Mouse (Mus musculus) embryo, embryonic 10.5 days (tissue): ENCODE measurements at regions not wholly inside any gene's neighbourhood (a gene's known extent, or its start where the extent isn't known, plus 50 kb on each side); places are given as distances from the start of the nearest gene placed in this dataset.

Experiments
- DNase-seq: peaks from one replicate; pipeline ENCODE4 v3.0.0-alpha.2; 2015; ENCODE audit warnings: low spot score

DNA sequence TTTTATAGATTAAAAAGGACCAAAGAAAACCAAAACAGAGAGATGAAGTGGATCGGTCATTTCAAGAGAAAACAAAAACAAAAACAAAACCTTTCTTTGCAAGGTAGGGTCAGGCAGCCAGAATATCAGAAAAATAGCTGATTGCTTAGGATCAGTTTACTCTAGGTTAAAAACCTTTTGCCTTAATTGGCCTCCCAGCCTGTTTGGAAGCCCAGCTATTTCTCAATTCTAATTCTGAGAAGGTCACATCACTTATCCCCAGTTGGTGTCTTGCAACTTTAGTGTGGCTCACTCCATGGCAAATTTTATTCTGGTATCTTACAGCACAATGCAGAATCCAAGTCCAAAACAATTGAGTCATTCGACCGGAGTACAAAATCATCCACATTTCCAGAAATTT is 70.0 kb downstream of the 1190002N15Rik start:
- DNase-seq: no peak

DNA sequence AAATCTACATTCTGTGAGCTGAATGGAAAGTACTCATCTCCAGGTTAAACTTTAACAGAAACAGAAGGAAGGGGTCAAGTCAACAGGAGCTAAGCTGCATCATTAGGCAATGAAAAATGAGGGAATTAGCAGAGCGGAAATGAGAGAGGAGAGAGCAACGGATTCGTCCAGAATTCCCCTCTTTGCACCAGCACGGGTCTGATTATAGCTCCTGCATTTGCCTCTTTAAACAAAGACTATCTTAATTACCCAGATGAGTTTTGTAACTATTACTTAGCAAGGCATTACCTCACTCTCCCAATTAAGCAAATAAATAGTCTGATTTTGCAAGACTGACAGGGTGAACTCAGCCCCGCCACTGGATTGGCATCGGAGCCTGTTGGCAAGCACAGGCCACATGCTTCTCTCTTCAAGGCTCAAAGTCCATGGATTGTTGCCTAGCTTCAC is 81.8 kb downstream of the 1190002N15Rik start:
- no peak for DNase-seq

DNA sequence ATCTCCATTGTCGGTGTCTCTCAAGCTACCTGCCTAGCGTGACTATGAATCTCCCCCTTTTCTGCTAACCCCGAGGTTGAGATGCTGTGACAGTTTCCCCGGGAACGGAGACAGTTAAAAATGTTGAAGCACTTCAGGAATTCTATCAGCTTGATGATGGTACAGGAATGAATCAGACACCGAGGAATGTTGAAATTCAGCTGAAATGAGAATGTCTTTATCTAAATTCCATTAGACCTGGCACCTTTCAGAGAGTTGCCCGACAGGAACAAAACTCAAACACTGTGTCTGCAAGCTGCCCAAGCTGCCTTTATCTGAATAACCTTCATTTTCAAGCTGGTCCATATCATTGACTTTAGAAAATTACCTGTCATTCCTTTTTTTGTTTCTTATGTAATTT is 82.4 kb downstream of the 1190002N15Rik start:
- no peak for DNase-seq

DNA sequence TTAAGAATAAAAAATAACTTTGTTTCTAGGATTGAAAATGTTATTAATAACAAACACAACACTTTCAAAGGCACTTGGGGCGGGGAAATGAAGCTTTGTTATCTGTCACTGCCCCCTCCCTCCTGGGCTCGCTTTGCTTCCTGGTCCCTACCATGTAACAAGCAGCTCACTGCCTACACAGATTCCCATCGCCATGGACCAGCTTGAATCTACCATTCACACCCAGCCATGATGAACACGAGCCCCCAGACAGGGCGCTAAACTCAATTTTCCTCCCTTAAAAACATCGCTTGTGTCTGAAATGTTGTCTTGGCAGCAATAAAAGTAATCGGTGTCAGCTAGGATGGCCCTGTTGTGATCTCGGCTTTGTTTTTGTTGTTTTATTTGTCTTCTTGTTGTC is 88.0 kb downstream of the 1190002N15Rik start:
- DNase-seq: no peak

DNA sequence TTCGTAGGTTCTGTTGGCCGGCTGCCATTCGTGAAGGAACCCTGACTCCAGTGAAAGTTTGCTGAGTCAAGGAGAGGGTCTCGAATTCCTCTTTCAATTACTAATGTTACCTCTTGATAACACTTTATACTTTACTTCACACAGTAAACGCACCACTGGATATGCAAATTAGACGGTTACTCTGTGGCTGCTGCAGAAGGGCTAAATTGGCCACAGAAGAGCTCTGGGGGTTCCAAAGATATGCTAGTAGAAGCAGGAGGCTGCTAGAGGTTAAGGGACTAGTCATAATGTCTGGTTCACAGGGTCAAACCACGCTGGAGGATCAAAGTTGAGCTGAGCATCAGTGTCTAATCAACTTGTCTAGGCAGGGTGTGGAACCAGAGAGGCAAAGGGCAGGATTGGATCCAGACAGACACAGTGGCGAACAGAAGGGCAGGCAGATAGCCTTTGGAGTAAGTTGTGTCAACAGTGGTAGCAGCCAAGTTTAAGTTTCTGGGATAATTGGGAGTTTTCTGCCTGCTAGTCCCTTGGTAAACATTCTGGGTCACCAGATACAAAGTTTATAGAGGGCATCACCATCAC is 91.6 kb downstream of the 1190002N15Rik start:
- DNase-seq: no peak

DNA sequence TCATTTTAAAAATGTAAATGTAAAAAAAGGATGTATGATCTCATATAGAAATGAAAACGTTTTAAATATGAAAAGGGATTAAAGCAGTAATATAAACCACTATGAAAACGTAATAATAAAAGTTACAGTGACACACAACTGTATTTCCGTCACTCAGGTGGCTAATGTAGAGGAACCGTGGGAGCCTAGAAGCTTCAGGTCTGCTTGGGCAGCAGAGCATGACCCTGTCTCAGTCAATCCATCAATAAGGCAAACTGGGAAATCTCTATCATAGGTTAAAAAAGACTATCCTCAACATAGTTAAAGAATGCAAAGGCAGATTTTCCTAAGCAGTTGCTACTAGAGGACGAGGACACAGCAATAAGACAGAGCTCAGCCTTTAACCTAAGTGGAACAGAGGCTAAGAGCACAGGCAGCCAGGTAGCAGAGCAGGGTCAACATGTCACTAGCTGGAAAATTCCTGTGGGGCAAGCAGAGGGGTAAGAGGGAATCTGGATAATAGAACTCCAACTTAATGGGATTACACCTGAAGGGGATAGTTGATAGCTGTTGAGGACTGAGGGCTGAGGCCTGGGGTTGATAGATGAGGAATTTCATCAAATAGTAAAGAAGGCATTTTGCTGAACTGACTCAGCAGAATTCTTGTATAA is 93.6 kb downstream of the 1190002N15Rik start:
- DNase-seq: no peak

DNA sequence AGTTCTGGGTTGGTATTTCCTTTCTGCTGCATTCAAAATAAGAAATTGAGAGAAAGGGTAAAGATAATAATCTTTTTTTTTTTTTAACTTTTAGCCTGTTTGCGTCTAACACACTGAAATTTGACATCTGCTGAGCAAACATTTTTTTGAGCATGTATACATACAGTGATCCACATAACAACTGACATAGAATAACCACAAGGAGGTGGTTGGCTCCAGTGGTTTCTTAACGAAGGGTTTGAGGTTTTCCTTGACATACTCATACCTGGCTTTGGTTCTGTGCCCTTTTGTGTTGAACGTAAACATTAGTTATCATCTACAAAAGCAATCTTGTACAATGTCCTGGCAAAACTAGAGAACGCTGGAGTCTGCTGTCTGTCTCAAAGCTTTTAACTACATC is 96.5 kb downstream of the 1190002N15Rik start:
- DNase-seq: no peak

DNA sequence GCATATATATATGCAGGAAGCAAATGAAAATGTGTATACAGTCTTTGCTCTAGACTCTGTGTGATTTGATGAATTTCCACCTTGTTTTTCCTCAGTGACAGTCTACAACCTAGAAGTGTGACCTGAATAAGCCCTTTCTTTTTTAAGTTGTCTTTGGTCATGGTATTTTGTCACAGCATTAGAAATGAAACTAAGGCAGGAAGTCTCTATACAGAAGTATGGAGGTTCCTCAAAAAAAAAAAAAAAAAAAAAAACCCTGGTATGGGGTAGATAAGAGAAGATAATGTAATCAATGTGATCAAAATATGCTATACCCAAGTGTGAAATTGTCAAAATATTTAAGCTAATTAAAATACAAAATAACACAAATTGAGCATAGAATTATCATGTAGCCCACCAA is 104.4 kb downstream of the 1190002N15Rik start:
- DNase-seq: no peak

DNA sequence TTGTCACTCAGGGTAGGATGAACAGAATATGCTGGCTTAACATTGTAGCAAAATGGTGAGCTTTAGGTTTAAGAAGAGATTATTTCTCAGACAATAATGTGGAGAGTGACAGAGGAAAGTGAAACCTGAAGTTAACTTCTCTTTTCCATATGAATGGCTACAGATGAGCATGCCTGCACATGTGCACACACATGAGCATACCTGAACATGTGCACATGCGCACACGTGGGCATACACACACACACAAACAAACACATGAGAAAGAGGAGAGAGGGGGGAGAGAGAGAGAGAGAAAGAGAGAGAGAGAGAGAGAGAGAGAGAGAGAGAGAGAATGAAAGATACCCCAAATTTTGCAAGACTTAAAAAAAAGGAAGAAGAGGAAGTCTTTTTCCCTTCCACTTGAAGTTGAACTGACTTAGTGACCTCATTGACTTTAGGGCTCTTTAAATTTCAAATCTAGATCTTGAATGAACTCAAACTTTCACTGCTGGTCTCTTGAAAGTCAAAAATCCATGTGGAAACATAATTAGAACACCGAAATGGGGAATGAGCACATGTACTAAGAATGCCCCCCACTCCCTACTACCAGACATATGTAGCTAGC is 105.6 kb downstream of the 1190002N15Rik start:
- DNase-seq: no peak

DNA sequence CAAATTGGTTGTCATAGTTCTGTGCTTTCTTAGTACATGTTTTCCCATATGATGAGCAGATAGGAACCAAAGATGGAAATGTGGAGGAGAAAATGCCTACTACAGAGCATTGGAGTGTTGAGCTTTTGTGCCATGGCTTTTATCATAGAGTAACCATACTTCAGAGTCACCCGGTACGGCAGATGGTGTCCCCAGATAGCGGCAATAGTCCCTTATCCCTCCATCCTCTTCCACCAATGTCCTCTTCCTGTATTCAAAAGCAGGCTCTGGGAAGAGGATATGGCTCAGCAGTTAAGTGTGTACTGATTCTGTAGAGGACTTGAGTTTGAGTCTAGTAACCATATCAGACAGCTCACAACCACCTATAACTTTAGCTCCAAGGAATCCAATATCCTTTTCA is 106.3 kb downstream of the 1190002N15Rik start:
- DNase-seq: no peak

DNA sequence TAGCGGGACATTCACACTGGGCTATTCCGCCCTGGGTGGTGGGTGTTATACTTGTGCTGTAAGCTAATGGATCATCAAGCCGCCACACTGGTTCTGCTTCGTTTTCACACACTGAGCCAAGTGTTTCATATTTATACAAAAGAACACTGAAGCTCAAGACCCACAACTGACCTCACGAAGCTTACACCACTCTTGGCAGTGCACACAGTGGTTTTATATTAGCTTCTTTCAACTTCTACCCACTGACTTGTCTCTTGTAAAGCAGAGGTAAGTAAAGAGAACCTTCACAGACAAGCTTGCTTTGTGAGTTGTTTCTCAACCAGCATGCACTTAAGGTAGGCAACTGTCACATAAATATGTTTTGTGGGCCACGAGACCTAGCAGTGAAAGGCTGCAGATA is 106.9 kb downstream of the 1190002N15Rik start:
- no peak for DNase-seq

DNA sequence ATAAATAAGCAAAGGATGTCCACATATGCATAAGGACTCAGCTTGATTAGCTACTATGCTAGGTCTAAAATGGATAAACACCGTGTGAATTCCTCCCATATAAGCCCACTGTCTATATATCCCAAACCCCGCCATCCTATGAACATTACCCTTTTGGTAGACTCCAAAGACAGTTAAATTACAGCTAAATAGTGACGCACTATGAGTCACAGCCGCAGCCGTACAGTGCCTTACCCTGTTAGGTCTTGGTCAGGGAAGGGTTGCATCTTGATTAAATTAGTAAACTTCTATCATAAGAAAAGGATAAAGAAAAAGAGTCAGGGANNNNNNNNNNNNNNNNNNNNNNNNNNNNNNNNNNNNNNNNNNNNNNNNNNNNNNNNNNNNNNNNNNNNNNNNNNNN is 111.1 kb downstream of the 1190002N15Rik start:
- no peak for DNase-seq

DNA sequence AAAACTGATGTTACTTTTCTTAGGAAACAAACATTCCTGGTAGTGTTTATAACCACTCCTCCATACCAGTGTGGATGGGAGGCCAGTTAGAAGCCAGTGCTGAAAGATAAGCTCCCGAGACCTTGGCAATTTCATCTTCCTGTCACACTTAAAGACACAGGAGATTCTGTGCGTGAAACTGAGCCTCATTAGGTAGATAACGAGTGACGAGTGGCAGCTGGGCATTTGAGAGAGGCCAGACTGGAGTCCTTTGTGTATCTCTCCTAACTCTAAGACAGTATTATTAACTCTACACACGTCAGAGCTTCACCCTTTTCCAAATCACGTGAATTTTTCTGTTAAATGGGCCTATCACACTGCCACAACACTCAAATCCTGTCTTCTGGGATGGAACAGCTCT is 112.1 kb downstream of the 1190002N15Rik start:
- peak; percentile 37 for DNase-seq

DNA sequence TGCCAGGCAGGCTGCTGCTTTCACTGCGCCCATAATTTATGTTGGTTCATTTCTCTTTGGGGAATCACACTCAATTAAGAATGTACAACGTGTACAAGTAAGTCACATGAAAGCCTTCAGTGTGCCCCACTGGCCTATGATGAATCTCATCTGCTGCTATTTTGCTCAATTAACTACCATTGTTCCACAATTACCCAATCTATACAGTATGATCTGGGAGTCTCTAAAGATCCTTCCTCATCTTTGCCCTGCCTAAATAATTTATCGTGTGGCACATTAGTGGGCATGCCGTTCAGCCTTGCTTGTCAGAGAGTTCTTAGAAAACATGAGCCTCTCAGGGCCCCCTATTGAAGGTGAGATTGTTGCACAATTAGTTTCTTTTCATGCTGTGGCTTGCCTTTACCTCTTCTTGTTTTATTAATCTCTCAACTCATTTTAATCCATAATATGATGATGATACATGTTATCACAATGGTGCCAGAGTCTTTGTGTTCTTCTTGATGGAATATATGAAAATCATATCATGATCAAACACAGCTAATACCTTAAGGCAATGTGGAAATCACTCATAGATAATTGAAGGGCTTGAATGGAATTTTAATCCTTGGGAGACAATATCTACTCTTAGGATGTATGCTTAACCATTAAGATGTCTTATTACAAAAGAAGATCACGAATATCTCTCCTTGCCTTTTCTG is 113.3 kb downstream of the 1190002N15Rik start:
- DNase-seq: no peak

DNA sequence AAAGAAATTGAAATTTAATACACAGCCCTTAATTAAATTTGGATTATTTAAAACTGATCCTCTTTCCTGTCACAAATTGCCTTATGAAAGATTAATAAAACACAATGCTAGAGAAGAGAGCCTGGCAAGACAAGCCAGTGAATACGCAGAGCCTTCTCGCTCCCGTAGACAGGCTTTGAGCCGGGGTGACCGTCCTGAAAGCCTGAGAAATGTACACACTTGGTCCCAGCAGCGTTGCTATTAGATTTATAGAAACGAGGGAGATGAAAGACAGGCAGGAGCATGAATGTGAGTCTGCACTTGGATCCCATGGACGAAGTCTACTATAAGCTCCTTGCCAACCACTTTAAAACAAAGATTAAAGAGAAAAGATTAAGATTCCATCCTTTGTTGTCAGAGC is 127.3 kb downstream of the 1190002N15Rik start:
- peak; percentile 6 for DNase-seq

DNA sequence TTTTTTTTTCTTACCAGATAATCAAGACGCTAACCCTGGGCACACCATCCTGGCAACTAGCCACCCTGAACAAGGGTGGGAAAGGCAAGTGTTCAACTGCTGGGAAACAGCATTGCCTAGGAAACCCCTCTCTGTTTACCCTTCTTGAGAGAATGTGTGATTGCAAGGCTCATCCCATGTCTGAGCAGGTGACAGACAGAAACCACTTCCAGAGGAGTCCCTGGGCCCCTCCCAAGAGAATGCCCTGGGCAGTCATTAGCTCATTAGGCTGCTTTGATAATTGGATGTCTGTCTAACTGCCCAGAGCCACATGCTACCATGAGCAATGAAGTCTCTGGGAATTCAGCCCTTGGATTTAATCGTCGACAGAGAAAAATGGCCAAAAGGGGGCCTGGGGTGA is 127.8 kb downstream of the 1190002N15Rik start:
- DNase-seq: peak; percentile 47

DNA sequence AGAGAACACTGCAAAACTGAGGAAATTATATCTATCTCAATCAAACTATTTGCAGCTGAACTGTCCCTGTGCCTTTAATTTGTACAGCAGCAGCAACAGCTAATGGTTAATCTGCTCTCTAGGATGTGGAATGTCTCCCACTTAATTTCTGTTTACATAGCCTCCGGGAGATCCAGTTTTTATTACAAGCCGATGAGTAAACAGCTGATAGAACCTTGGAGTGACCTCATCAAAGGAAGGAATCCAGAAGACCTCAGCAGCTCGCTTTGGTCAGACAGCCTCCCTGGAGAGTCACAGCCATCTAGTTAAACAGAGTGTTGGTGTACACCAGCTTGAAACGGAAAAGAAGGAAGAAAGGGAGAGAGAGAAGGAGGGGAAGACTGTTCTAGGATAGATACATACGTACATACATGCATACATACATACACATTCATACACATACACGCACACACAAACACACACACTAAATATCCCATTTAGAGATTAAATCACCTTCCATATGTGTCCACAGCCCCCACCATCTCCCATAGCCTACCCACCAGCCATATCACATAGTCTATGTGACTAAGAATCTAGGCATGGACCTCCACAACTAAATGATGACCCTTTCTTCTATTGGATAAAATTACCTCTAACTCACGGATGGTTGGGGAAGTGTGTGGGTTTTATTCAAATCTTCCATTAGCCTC is 129.1 kb downstream of the 1190002N15Rik start:
- DNase-seq: peak; percentile 42

DNA sequence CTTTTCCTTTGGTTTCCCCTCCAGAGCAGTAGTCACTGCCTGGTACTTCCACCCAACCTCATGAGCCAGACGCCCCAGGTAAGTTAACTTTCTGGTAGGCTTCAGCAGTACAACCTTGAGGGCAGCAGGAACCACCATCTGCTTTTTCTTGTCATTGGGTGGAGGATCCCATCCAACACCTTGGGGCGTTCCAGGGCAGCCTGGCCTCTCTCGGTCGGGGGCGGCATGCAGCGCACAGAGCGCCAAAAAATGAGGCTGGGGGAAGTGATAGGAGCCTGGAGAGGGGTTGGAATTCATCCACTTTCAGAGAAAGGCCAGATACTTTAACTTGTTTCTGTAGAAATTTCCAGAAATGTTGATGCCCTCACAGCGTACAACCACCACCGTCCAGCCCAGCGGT is 130.2 kb downstream of the 1190002N15Rik start:
- no peak for DNase-seq

DNA sequence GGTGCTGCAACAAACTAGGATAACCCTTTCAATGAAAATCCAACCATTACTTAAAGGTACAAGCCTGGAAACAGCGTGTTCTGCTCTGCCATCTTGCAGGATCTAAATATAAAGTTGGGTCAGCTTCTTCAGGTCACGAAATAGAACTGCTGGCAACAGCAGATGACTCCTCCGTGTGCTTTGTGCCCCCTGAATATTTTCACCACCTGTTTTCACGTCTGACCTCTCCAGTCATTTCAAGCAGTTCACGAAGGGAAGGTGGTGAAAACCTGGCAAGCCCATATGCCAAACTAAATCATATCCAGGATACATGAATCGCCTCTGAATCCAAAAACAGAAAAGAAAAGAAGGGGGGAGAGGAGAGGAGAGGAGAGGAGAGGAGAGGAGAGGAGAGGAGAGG is 133.3 kb downstream of the 1190002N15Rik start:
- no peak for DNase-seq

DNA sequence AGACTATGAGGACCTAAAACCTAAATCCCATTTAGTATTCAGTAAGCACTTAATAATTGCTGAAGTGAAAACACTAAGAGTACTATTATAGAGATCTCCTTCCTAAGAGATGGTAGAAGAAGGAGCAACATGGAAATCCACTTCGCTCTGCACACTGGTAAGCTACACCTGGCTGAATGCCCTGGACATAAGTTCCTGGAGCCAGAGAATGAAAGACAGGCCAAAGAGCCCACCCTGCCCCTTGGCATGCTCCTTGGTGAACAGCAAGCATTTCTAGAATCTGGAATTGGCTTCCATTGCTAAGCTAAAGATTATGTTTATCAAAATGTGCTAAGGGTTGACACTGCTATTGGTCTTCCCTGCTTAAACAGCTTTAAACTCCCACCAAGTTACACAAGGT is 137.3 kb downstream of the 1190002N15Rik start:
- no peak for DNase-seq

DNA sequence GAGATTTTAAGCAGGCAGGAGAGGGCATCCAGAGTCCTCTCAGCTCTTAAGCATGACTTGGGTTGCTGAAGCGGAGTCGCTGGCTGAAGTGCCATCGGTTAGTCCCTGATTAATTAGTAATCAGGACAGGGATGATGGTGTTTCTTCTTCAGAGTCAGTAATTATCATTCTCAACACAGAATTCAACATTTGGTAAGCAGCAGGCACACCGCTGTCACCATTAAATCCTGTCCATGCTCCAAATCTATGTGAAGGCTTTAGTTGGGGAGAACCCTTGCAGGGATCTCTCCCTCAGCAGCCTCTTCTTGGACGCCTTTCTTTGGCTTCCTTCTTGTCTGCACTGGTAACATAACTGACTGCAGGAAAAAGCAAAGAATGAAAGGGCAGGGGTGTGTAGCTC is 142.7 kb downstream of the 1190002N15Rik start:
- no peak for DNase-seq

DNA sequence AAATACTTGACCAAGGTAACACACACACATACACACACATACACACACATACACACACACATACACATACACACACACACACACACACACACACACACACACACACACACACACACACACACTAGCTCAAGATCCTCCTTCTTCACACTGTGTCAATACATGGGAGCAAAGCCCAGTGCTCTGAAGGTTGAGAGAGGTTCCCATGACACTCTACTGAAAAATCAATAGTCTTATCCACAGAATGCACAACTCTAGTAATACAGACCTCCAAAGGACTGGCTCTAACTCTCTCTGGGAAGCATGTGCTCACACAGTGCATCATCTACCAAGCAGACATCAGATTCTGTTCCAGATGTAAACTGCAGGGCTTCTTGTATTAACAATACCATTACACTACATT is 151.7 kb downstream of the 1190002N15Rik start:
- DNase-seq: no peak

DNA sequence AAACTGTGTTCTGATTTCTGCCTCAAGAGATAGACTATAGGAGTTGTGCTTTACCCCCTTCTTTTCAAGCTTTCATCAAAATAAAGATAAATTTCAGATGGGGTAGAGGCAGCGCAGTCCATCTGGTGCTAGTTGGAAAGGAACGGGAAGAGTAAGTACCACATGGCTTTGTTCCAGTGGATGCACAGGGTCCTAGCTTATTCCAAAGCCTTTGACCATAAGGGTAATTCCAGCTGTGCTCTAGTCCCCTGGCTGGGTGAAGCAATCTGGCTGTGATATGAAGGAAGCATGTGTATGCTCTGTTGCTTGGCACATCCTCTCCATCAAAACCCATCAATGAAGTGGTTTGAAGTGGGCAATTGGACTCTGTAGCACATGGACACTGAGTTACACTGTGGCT is 155.6 kb downstream of the 1190002N15Rik start:
- DNase-seq: no peak
